Mouse (Mus musculus): ENCODE measurements around the gene Rtl8c.
"Not testable (repeated sequence)": the region's sequence is repeated elsewhere in the genome, so short reads cannot be mapped to it uniquely, and the experiment has no call there.

DNA sequence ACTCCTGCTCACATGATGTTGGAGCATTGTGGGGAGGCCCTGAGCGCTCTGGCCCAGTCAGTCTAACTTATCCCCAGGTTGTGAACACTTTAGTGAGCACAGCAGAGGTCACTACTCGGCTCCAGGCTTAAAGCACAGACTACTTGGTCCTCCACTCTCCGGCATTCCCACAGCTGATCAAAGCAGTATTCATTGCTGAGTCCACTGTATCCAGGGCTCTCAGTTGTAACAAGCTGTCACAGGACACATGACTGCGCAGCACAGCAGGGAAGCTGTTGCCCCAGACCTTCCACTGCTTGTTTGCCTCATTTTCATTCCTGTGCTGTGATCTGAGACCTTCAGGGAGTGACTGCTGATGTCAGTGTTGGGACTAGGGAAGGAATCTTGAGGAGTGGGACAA is 24.4 kb upstream of the Rtl8c start:
- not testable (repeated sequence) for TF ChIP-seq CTCF, EP300 (IDR thresholded peaks at IDR 0.05; ENCODE audit: low read depth)

Measured in heart, postnatal 0 days (tissue).